Mouse (Mus musculus) neural tube, embryonic 14.5 days (tissue): ENCODE measurements around the gene Sbk3. TPM values are rescaled to one million over a fixed set of nuclear protein-coding genes. Genes with fewer than 3 reads are reported as not detected.

Experiments used
- ATAC-seq: fragments of 200-750 bp; cut with Nextera tagmentation; 2 replicates; pipeline ENCODE4 v1.8.0; 2017; ENCODE audit warnings: low read depth, mild to moderate bottlenecking, moderate TSS enrichment, moderate library complexity
- H3K27ac ChIP-seq: fragments of 300-500 bp; sonication (generic); 2 replicates; pipeline ENCODE4 v1.5.1; 2014; ENCODE audit warnings: low read depth, mild to moderate bottlenecking, control low read depth, low read length, moderate library complexity, mixed read lengths
- H3K27me3 ChIP-seq: fragments of 300-500 bp; sonication (generic); 2 replicates; pipeline ENCODE4 v1.6.1; 2014; ENCODE audit warnings: low read length; ENCODE audit not compliant: control insufficient read depth, insufficient read depth
- H3K36me3 ChIP-seq: fragments of 300-500 bp; sonication (generic); 2 replicates; pipeline ENCODE4 v1.6.1; 2014; ENCODE audit warnings: low read length, mixed read lengths; ENCODE audit not compliant: control insufficient read depth, insufficient read depth
- H3K4me1 ChIP-seq: fragments of 300-500 bp; sonication (generic); 2 replicates; pipeline ENCODE4 v1.6.1; 2014; ENCODE audit warnings: low read length; ENCODE audit not compliant: control insufficient read depth, insufficient read depth
- H3K4me2 ChIP-seq: fragments of 300-500 bp; sonication (generic); 2 replicates; pipeline ENCODE4 v1.6.1; 2014; ENCODE audit warnings: mild to moderate bottlenecking, low read depth, low read length, control low read depth
- H3K4me3 ChIP-seq: fragments of 300-500 bp; sonication (generic); 2 replicates; pipeline ENCODE4 v1.5.1; 2014; ENCODE audit warnings: low read depth, low read length, control low read depth, mixed read lengths
- H3K9ac ChIP-seq: fragments of 300-500 bp; sonication (generic); replicated peaks from 2 replicates; pipeline ENCODE4 v1.6.1; 2014; ENCODE audit warnings: low read depth, mild to moderate bottlenecking, control low read depth, low read length, mixed read lengths
- H3K9me3 ChIP-seq: fragments of 300-500 bp; sonication (generic); 2 replicates; pipeline ENCODE4 v1.6.1; 2016; ENCODE audit warnings: low read length; ENCODE audit not compliant: control insufficient read depth
- WGBS: fragments of 180-500 bp; shearing (Covaris S2); extraction: QIAGEN DNeasy Blood & Tissue Kit; methylation state at CpG from one replicate; pipeline ENCODE4 v1.1.7; 2014; 5-methylcytosine and 5-hydroxymethylcytosine counted together
- polyA plus RNA-seq: library from polyadenylated mRNA; unstranded; fragments of >200 nt; fragmentation: Nextera tagmentation; extraction: Ambion mirVana; gene quantifications from 2 replicates; pipeline ENCODE4 v1.2.1, GENCODE M21; 2014

Sbk3 gene
- polyA plus RNA-seq, 1 experiment from 2014 or later = 0.75 TPM

DNA sequence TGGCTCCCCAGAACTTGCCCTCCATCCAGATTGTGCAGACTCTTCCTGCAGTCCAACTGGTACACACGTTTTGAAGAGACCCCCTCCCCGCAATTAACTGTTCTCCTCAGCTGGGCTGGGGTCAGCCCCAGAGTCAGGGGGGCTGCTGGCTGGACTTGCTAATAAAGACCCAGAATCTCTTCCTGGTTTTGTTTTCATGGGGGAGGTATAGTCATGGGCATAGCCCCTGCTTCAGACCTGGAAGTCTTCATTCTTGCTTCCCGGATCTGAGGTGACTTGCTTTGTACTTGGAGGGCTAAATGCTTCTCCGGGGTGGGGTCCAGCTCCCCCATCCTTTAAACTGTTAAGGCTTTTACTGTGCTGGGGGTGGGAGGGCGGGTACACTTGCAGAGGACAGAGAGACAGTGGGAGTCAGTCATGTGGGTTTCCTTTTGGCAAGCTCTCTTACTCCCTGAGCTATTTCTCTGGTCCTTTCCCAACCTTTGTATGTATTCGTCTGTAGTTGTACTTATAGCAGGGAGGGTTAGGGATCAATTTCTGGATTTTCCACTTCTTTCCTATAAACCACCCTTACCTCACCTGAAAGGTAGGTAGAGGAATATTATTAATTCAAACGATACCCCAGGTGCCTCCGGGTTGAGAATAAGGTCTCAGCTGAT is 49.0 kb downstream of the Sbk3 start, which contains the start of gene Nat14:
Nat14 (plus strand) TSS at position 205 of the 659 bp plus-strand sequence.
- Histone ChIP-seq H3K4me1 (peaks cover 36% of the 10 kb centered on the region), H3K4me3 (peak within 1 kb of the TSS; percentile 25), H3K9ac (peak within 1 kb of the TSS; percentile 32), H3K36me3 (peaks cover 21% of the 10 kb centered on the region), H3K27me3 (no peaks in the 10 kb centered on the region), H3K4me2 (peak within 1 kb of the TSS; percentile 60), H3K9me3 (no peaks in the 10 kb centered on the region), H3K27ac (peak within 1 kb of the TSS; percentile 98)
- WGBS = 30% methylated on average over 8 of the region's 8 CpGs
- no peak for ATAC-seq

DNA sequence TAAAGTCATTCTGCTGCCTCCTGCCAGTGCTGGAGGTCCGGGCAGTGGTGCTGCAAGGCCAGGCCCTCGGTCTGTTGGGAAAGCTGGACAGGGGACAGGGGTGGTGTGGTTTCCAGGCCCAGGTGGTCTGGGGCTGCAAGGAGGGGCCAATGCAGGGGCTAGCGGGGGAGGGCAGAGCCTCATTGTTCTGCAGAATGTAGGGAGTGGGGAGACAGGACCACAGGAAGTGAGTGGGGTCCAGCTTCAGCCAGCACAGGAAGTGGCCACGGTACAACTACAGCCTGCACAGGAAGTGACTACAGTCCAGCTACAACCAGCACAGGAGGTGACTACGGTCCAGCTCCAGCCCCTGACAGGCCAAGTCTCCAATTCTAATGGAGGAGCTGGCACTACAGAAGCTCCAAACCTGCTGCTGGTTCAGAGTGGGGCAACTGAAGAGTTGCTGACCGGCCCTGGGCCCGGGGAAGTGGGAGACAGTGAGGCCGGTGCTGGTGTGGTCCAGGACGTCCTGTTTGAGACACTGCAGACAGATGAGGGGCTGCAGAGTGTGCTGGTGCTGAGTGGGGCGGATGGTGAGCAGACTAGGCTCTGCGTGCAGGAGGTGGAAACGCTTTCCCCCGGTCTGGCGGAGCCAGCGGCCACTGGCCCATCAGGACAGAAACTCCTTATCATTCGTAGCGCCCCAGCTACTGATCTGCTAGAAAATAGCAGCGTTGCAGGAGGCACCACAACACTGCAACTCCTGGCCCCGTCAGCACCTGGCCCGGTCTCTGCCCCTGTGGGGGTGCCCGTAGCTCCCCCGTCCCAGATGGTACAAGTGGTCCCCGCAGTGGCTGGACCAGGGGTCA is 49.8 kb downstream of the Sbk3 start:
- Histone ChIP-seq H3K27me3 (no peaks in the 10 kb centered on the region), H3K9ac (no peak overlapping the region), H3K27ac (peak overlapping the region; percentile 98), H3K4me1 (peaks cover 44% of the 10 kb centered on the region), H3K4me3 (no peak overlapping the region), H3K36me3 (peaks cover 21% of the 10 kb centered on the region), H3K9me3 (no peaks in the 10 kb centered on the region), H3K4me2 (peak overlapping the region; percentile 60; the same call in 1 of the 2 replicates)
- WGBS = 58% methylated on average over 22 of the region's 23 CpGs
- ATAC-seq = no peak

DNA sequence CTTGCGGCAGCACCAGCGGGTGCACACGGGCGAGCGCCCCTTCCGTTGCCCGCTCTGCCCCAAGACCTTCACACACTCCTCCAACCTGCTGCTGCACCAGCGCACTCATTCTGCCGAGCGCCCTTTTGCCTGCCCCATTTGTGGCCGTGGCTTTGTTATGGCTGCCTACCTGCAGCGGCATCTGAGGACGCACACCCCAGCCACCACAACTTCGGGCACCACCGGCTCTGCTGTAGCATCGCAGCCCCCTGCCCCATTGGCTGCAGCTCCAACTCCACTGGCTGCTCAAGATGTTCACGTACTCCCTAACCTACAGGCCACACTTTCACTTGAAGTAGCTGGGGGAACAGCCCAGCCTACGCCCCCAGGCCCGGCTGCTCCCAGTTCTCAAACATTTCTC is 50.5 kb downstream of the Sbk3 start:
- Histone ChIP-seq H3K4me1 (peaks cover 38% of the 10 kb centered on the region), H3K9ac (no peak overlapping the region)

DNA sequence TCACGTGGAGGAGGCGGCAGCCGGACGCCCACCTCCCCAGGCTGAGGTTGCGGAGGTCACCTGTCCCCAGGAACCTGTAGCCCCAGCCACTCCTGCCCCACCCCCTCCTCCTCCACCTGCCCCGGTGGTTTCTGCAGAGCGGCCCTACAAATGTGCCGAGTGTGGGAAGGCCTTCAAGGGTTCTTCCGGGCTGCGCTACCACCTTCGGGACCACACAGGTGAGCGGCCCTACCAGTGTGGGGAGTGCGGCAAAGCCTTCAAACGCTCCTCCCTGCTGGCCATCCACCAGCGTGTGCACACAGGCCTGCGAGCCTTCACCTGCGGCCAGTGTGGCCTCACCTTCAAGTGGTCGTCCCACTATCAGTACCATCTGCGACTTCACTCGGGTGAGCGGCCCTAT is 51.0 kb downstream of the Sbk3 start:
- 90% methylated on average over 21 of the region's 21 CpGs for WGBS
- H3K27ac ChIP-seq = no peak overlapping the region
- no peak overlapping the region for H3K4me2 ChIP-seq
- H3K36me3 ChIP-seq = peaks cover 21% of the 10 kb centered on the region
- no peak overlapping the region for H3K4me3 ChIP-seq
- H3K9ac ChIP-seq = no peak overlapping the region
- H3K9me3 ChIP-seq = no peaks in the 10 kb centered on the region
- no peaks in the 10 kb centered on the region for H3K27me3 ChIP-seq
- no peak for ATAC-seq
- peaks cover 36% of the 10 kb centered on the region for H3K4me1 ChIP-seq

More for the DNA sequence above, 50.5 kb downstream of the Sbk3 start:
- H3K4me3 ChIP-seq = no peak overlapping the region
- H3K4me2 ChIP-seq = no peak overlapping the region
- H3K9me3 ChIP-seq = no peaks in the 10 kb centered on the region
- no peak for ATAC-seq
- peaks cover 21% of the 10 kb centered on the region for H3K36me3 ChIP-seq
- WGBS = 88% methylated on average over 19 of the region's 19 CpGs
- no peaks in the 10 kb centered on the region for H3K27me3 ChIP-seq
- H3K27ac ChIP-seq = no peak overlapping the region; the same call in 1 of the 2 replicates

DNA sequence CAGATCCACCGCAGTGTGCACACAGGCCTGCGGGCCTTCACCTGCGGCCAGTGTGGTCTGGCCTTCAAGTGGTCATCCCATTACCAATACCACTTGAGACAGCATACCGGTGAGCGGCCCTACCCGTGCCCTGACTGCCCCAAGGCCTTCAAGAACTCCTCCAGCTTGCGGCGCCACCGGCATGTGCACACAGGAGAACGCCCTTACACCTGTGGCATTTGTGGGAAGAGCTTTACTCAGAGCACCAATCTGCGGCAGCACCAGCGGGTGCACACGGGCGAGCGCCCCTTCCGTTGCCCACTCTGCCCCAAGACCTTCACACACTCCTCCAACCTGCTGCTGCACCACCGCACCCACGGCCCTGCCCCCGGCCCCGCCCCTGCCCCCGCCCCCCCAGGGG is 51.9 kb downstream of the Sbk3 start:
- H3K4me2 ChIP-seq = no peak overlapping the region
- no peak overlapping the region for H3K9ac ChIP-seq
- H3K27ac ChIP-seq = no peak overlapping the region
- H3K4me1 ChIP-seq = peaks cover 32% of the 10 kb centered on the region
- H3K36me3 ChIP-seq = peaks cover 21% of the 10 kb centered on the region
- WGBS = 90% methylated on average over 18 of the region's 21 CpGs
- ATAC-seq = no peak
- H3K9me3 ChIP-seq = no peaks in the 10 kb centered on the region
- no peak overlapping the region for H3K4me3 ChIP-seq
- no peaks in the 10 kb centered on the region for H3K27me3 ChIP-seq

DNA sequence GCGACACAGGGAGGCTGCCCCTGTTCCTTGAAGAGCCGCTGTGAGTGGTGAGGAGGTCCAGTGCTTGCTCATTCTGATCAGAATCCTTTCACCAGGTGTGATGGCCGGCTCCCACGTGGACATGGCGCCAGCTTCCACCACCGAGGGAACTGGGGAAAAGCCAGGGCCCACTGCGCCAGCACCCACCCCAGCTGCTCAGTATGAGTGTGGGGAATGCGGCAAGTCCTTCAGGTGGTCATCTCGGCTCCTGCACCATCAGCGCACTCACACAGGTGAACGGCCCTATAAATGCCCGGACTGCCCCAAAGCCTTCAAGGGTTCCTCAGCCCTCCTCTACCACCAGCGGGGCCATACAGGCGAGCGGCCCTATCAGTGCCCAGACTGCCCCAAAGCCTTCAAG is 52.3 kb downstream of the Sbk3 start:
- H3K9me3 ChIP-seq = no peaks in the 10 kb centered on the region
- H3K27ac ChIP-seq = no peak overlapping the region
- 98% methylated on average over 15 of the region's 15 CpGs for WGBS
- no peak overlapping the region for H3K9ac ChIP-seq
- H3K4me3 ChIP-seq = no peak overlapping the region
- no peaks in the 10 kb centered on the region for H3K27me3 ChIP-seq
- ATAC-seq = no peak
- H3K4me2 ChIP-seq = no peak overlapping the region
- peaks cover 28% of the 10 kb centered on the region for H3K4me1 ChIP-seq
- peaks cover 21% of the 10 kb centered on the region for H3K36me3 ChIP-seq

DNA sequence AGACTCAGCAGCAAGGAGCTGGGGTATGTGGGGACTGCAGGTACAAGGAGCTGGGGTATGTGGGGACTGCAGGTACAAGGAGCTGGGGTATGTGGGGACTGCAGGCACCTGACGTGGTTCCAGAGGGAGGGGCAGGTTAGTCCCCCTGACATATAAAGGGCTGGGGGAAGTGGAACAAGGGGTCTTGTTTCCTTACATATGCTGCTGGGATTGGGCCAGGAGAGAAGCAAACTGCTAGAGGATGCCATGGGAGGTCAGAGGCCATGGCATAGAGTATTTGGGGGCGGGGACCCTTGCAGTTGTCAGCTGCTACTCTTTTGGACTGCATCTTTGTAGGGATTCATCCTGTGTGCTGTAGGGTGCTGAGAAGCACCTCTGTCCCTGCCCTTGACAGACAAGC is 53.5 kb downstream of the Sbk3 start:
- WGBS = 97% methylated on average over 2 of the region's 2 CpGs
- H3K27me3 ChIP-seq = no peaks in the 10 kb centered on the region
- H3K4me3 ChIP-seq = no peak overlapping the region
- H3K9me3 ChIP-seq = no peaks in the 10 kb centered on the region
- ATAC-seq = no peak
- H3K27ac ChIP-seq = no peak overlapping the region
- H3K4me1 ChIP-seq = peaks cover 21% of the 10 kb centered on the region
- 0 out of 2 replicates have a peak overlapping the region, but pooled peaks have one; percentile 87 for H3K9ac ChIP-seq
- no peak overlapping the region for H3K4me2 ChIP-seq
- H3K36me3 ChIP-seq = peaks cover 21% of the 10 kb centered on the region

DNA sequence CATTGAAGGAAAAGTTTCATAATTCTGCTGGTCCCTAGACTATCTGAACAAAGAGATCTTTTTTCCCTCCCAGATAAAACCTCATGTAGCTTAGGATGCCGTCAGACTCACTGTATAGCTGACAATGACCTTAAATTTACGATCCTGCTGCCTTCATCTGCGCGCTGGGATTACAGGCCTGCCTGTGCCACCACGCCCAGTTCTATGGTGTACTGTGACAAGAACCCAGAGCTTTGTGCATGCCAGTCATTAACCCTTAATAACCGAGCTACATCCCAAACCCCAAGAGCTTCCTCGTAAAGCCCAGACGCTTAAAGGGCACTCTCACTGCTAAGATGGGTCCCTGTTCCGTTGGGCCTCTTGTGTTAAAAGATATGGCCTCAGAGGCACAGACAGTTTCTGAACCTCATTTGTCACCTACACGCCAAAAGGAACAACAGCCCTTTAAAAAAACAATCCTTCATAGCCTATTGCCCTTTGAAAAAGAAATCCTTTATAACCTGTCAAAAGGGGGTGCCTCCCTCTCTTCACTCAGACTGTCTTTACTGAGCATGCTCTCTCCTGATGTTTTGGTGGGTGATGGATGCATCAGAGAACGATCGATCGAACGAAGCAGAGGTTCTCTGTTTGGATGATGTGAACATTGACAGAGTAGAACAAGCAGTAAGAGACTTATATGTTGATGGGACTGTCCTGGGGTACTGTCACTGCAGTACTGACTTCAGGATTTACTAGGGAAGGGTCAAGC is 55.1 kb downstream of the Sbk3 start:
- ATAC-seq = peak; percentile 75
- H3K27me3 ChIP-seq = no peaks in the 10 kb centered on the region
- peak overlapping the region; percentile 69 for H3K4me3 ChIP-seq
- H3K4me1 ChIP-seq = peaks cover 12% of the 10 kb centered on the region
- H3K27ac ChIP-seq = peak overlapping the region; percentile 99
- 6% methylated on average over 14 of the region's 14 CpGs for WGBS
- H3K4me2 ChIP-seq = peak overlapping the region; percentile 86
- H3K36me3 ChIP-seq = peaks cover 20% of the 10 kb centered on the region
- H3K9me3 ChIP-seq = no peaks in the 10 kb centered on the region
- peak overlapping the region; percentile 87 for H3K9ac ChIP-seq
